Mouse (Mus musculus): Measurements from ENCODE around the gene Krtap28-13. TPM values are rescaled to one million over a fixed set of nuclear protein-coding genes. Genes with fewer than 3 reads are reported as not detected.

Gene Krtap28-13
- polyA plus RNA-seq (2021; fragmentation: Nextera tagmentation): not detected in 2 replicates
- long read RNA-seq, experiment 1: 0 reads
- long read RNA-seq, experiment 2: 0 reads

DNA sequence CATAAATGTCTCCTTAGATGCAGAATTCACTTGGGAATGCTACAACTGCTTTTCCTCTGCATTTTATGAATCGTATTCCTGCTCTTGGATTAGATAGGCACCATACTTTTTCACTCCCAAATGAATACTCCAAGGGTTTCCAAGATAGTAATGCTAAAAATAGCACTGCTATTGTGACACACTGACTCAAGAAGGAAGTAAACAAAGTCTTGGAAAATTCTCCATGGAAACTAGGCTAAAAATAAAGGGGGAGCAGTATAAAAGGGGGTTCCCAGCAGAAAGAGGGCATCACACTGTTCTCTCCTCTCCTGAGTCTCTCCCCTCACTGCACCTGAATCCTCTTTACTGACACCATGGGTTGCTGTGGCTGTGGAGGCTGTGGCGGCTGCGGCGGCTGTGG, at the start of gene Krtap28-13:
TSS of gene Krtap28-13 (plus strand) at position 288 of the 400 bp plus-strand sequence.

DNA sequence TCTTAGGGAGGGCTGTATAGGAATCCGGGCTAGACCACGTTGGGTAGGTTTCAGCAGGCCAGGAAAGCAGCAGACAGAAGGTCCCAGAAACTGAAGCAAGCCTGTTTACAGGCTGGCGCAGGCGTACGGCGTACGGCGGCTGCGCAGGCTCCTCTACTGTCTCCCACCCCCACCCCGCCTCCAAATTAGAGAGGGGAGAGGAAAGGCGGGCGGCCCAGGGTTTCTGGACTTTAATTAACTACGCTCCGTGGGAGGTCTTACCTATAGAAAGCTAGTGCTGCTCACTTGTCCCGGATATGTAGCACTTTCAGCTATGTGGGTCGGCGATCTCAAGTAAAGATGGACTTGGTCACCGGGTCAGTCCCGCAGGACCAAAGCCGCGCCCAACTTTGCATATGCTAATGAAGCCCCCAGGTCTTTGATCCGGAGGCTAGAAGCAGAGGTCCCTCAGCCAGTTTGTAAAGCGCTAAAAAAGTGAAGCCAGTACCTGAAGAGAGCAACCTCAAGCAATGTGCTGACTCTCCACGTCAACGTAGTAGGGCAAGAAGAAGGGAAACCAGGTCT, 22.5 kb upstream of the Krtap28-13 start, which contains the start of gene Slc19a3:
TSS of gene Slc19a3 (minus strand) at position 340 of the 564 bp plus-strand sequence.

DNA sequence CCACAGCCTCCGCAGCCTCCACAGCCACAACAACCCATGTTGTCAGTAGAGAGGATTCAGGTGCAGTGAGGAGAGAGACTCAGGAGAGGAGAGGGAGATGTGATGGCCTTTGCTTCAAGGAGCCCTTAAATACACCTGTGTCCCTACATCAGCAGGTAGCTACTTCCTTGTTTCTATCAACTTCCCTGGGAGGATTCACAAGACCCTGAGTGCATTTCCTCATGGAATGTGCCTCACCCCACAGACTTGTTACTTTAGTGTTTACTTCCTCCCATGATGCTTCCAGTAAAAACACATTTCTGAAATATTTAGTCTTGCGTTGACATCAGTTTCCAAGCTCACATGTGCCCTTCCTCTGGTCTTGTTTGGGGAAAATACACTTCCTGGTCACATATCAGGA, 18.4 kb upstream of the Krtap28-13 start, which contains the start of gene Krtap28-10:
TSS of gene Krtap28-10 (minus strand) at position 101 of the 400 bp plus-strand sequence.

DNA sequence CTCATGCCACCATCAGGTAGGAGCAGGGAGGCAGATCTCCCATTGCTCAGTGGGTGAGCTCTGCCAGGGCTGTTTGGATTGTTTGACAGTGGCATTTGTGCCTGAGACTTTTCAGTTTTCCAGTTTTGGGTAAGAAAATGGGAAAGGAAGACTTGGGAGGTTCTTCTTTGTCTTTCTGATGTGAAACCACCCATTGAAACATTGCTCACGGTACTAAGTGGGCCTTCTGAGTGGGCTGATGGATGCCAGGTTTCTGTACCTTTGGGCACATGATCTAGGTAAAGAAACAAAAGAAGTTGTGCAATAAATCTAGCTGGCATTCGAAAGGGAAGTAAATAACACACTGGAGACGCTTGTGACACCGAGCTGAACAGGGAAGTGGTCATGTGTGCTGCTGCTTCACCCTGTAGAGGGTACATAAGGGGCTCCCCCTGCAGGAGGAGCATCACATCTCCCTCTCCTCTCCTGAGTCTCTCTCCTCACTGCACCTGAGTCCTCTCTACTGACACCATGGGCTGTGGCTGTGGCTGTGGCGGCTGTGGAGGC, 15.8 kb upstream of the Krtap28-13 start, which contains the start of gene Gm47969:
TSS of gene Gm47969 (plus strand) at position 51 of the 546 bp plus-strand sequence.

DNA sequence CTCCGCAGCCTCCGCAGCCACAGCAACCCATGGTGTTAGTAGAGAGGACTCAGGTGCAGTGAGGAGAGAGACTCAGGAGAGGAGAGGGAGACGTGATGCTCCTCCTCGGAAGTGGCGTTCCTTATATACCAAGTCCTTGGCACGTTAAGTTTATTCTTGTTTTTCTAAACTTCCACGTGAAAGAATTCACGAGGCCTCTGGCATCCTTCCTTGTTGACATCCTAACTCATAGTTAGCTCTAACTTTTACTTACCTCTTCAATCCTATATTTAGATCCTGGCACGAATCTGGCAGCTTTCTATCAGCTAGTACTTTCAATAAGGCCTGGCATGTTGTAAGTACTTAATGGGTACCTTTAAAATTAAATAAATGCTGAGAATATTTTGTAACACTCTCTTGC, 1.5 kb upstream of the Krtap28-13 start, which contains the start of gene A030005K14Rik:
TSS of gene A030005K14Rik (minus strand) at position 101 of the 400 bp plus-strand sequence.

Other genes with a start within 250 kb of the Krtap28-13 start
- 4.2 and 5.3 TPM in 2 replicates for gene Agfg1, start 221.4 kb upstream of the Krtap28-13 start, polyA plus RNA-seq (2021; fragmentation: Nextera tagmentation)
- gene A030005L19Rik, start 147.6 kb upstream of the Krtap28-13 start, polyA plus RNA-seq (2021; fragmentation: Nextera tagmentation): not detected in 2 replicates
- not detected in 2 replicates for gene A030014E15Rik, start 136.0 kb upstream of the Krtap28-13 start, polyA plus RNA-seq (2021; fragmentation: Nextera tagmentation)
- gene Gm6217, start 129.5 kb upstream of the Krtap28-13 start, polyA plus RNA-seq (2021; fragmentation: Nextera tagmentation): not detected in 2 replicates
- gene A030003K21Rik, start 117.5 kb upstream of the Krtap28-13 start, polyA plus RNA-seq (2021; fragmentation: Nextera tagmentation): not detected in 2 replicates
- not detected in 2 replicates for gene Gm7544, start 104.9 kb upstream of the Krtap28-13 start, polyA plus RNA-seq (2021; fragmentation: Nextera tagmentation)
- gene Gm47955, start 100.6 kb upstream of the Krtap28-13 start, polyA plus RNA-seq (2021; fragmentation: Nextera tagmentation): not detected in 2 replicates
- not detected in 2 replicates for gene Gm47959, start 60.4 kb upstream of the Krtap28-13 start, polyA plus RNA-seq (2021; fragmentation: Nextera tagmentation)
- 0.83 and 1.0 TPM in 2 replicates for gene Slc19a3, start 22.5 kb upstream of the Krtap28-13 start, polyA plus RNA-seq (2021; fragmentation: Nextera tagmentation)
- not detected in 2 replicates for gene Krtap28-10, start 18.4 kb upstream of the Krtap28-13 start, polyA plus RNA-seq (2021; fragmentation: Nextera tagmentation)
- gene Gm47969, start 16.0 kb upstream of the Krtap28-13 start, polyA plus RNA-seq (2021; fragmentation: Nextera tagmentation): not detected in 2 replicates
- gene A030005K14Rik, start 1.6 kb upstream of the Krtap28-13 start, polyA plus RNA-seq (2021; fragmentation: Nextera tagmentation): not detected in 2 replicates
- gene Ccl20, start 55.8 kb downstream of the Krtap28-13 start, polyA plus RNA-seq (2021; fragmentation: Nextera tagmentation): not detected in 2 replicates
- gene Daw1, start 98.8 kb downstream of the Krtap28-13 start, polyA plus RNA-seq (2021; fragmentation: Nextera tagmentation): 0.54 and 0.93 TPM in 2 replicates

All from layer of hippocampus, adult 6 months (tissue).